Mouse (Mus musculus): ENCODE results near the gene Olfr487.
"Not testable (repeated sequence)": the region's sequence is repeated elsewhere in the genome, so short reads cannot be mapped to it uniquely, and the experiment has no call there.

Gene Olfr487

DNA sequence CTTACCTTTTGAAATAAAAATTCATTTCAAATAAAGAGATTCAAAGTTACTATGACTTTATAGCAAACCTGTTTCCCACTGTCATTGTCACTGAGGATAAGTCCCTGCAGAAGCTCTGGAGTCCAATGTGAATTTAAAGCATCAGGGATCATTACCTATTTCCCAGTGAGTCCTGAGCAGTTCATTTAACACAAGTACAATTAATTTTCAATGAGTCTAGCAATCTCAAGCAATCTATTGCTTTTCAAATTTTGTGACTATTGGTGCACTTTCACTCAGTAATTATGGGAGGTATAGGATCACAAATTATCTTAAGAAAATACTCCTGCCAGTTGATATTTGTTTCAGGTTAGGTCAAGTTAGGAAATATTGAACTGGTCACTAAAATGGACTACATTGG is at the start of gene Olfr487:
Olfr487 (minus strand) TSS at position 101 of the 400 bp plus-strand sequence.
- DNase-seq (ENCODE audit: low spot score): not testable (repeated sequence)

DNA sequence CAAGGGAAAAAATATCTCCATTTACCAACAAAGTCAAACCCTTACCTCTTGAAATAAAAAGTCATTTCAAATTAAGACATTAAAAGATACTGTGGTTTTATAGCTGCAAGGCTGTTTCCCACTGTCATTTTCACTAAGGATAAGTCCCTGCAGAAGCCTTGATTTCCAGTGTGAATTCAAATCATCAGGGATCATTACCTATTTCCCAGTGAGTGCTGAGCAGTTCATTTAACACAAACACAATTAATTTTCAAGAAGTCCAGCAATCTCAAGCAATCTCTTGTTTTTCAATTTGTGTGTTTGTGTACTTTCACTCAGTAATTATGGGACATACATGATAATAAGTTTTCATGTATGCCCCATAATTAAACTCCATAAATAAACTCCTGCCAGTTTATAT is 43.8 kb upstream of the Olfr487 start, which contains the start of gene Olfr488:
Olfr488 (minus strand) TSS at position 101 of the 400 bp plus-strand sequence.
- DNase-seq (ENCODE audit: low spot score): no peak

- DNase-seq (ENCODE audit: low spot score): no peak
Measured at GRCm38 (mm10) chr7:108233551-108233950, 19.1 kb upstream of the Olfr487 start.

GRCm38 (mm10) chr7:108196938-108197337 is 17.5 kb downstream of the Olfr487 start:
- DNase-seq (ENCODE audit: low spot score): no peak

DNA sequence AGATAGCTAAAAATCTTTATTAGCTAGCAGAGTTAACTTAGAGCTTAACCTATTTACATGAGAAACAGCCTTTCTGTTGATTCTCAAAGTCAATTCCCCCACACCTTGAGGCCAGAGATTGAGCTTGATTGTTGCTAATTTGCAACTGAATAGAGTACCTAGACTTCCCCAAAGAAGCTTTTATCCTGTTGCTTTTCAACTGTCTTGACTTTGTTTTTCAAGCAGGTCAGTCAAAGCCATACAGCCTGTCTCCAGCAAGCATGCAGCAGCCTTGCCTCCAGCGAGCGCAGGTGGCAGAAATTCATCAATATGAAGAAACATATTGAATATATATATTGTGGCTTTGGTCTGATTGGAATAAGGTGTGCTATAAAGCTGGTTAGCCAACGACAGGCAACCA is 18.1 kb downstream of the Olfr487 start:
- not testable (repeated sequence) for DNase-seq (ENCODE audit: low spot score)

DNA sequence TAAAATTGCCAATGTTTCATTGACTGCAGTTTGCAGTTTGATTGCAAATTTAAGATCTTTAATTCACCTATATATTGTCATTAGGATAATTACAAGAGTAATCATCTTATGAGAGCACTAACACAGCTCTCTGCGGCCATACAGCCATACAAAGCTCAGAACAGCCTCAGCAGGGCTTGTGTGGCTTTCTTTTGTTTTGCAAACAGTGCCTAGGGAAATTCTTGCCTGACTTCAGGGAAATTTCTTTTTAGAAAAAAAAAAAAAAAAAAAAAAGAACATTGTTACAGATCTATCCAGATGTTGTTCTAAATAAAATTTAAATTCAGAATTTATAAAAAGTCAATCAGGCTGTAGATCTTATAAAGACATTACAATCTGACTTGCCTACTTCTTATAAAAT is 21.7 kb downstream of the Olfr487 start:
- DNase-seq (ENCODE audit: low spot score): not testable (repeated sequence)

DNA sequence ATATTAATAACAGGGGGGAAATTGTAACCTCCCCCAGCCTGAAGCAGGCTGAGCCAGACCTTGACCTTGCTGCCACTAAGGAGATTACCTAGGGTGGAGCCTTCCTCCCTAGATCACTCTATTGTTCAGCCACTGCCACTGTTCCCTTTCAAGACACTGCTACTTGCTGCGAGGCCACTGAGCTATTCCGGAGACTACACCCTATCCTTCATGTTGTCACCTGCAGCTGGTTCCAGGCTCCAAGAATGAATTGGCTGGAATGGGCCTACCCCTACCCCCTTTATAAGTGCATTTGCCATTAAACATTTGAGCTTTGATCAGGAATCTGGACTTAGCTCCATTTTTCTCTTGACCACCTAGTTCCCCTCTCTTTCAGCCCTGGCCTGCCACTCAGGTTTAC is 23.2 kb downstream of the Olfr487 start:
- DNase-seq (ENCODE audit: low spot score): not testable (repeated sequence)

DNA sequence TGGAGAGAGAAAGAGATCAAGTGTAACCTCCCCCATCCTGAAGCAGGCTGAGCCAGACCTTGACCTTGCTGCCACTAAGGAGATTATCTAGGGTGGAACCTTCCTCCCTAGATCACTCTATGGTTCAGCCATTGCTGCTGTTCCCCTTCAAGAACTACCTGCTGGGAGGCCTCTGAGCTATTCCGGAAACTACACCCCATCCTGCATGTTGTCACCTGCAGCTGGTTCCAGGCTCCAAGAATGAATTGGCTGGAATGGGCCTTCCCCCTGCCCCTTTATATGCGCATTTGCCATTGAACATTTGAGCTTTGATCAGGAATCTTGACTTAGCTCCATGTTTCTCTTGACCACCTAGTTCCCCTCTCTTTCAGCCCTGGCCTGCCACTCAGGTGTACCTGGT is 29.2 kb downstream of the Olfr487 start:
- DNase-seq (ENCODE audit: low spot score): not testable (repeated sequence)

DNA sequence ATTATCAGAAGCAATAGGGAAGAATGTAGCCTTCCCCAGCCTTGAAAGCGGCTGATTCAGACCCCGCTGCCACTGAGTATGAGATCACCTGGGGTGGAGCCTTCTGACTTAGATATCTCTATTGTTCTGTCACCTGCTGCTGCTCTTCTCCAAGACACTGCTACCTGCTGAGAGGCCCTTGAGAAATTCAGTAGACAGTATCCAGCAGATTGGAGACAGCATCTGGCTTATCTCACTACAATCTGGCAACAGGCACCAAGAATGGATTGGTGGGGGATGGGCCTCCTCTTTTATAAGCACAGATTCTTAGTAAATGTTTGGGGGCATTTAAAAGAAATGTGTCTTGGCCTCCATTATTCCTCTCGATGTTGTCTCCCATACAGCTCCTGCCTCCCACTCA is 30.0 kb downstream of the Olfr487 start:
- DNase-seq (ENCODE audit: low spot score): not testable (repeated sequence)

- not testable (repeated sequence) for DNase-seq (ENCODE audit: low spot score)
Measured at GRCm38 (mm10) chr7:108172642-108173041, 41.8 kb downstream of the Olfr487 start, which contains the start of gene Olfr486. TSS of gene Olfr486 (minus strand) at chr7:108172742.

DNA sequence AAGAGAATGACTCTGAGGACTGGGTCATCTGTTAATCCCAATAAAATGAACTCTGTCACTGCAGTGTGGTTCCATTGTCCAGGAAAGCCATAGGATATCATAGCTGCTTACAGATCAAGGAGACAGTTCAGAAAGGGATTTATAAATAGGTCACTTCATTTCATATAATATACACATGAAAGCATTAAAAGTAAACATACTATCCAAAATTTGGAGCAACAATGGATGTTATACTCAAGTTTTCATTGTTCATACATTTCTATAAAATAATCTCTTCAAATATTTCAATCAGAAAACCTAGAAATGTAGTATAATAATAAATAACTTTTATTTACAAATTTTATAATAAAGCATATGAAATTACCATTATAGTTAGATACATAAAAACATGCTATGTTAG is 54.7 kb downstream of the Olfr487 start, which contains the start of gene Olfr485:
Olfr485 (minus strand) TSS at position 101 of the 400 bp plus-strand sequence.
- no peak for DNase-seq (ENCODE audit: low spot score)

All from yolk sac, embryonic 10.5 days (tissue).